Mouse (Mus musculus) liver, embryonic 14.5 days (tissue): ENCODE measurements around the gene 4933407L21Rik.

Experiments used
- CTCF ChIP-seq: IDR thresholded peaks from 2 replicates; pipeline ENCODE4 v1.5.1; 2016; ENCODE audit warnings: antibody characterized with exemption, low read depth, control low read depth
- EP300 ChIP-seq: IDR thresholded peaks from 2 replicates; pipeline ENCODE4 v1.6.1; 2016; ENCODE audit warnings: antibody characterized with exemption, low read depth

DNA sequence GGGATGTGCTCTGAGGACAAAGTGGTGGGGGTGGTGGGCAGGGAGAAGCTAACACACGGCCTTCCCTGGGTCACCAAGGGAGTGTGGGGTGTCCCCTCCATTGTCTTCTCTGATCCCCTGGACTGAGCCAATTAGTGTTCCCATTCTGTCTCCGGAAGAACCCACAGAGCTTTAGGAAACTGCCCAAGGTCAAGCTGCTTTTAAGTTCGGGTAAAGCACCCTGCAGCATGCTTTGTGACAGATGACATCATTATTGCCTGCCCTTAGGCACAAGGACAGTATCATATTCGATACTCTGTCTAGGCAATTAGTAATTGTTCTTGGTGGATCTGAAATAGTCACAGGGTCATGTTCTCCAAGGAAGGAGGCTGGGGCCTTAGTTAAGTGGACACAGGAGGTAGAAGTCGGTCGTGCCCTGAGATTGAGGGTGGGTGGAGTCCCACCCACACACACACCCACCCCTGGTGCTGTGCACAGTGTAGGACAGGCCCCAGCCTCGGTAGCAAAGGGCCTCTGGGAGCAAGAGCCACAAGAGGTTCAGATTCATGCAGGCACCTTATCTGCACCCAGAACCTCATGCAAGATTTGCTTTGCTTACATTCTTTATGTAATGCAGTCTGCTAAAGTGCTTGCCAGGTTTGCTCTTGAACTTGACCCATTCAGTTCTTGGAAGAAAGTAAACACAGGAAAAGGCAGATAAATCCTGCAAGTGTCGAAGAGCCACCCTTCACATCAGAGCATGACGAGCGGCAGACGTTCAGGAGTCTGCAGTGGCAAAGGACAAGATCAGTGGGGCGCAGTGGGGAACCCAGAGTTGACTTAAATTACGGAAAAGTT is 19.3 kb upstream of the 4933407L21Rik start:
- TF ChIP-seq CTCF = no peak
- TF ChIP-seq EP300 = no peak
